Mouse (Mus musculus): ENCODE results near the gene Gss. TPM values are rescaled to one million over a fixed set of nuclear protein-coding genes. Genes with fewer than 3 reads are reported as not detected.

The Gss gene
- polyA plus RNA-seq, 1 experiment from 2014 or later: 18.3 TPM

DNA sequence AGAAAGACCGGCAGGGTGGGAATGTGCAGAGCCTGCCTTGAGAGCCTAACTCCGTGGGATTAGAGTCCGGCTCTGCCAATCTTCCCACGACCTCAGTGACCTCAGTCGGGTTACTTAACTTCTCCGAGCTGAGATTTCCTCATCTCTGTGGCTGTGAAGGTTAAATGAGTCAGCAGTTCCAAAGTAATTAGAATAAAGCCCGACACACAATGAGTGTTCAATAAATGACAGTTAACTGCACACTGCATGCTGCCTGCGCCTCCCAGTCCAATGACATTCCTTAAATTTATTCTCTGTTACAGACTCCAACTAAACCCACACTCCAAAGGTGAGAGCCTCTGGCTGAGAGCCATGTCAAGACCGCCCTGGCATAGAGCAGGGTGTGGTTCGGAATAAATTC is 7.1 kb downstream of the Gss start:
- Histone ChIP-seq H3K4me1 (no peaks in the 10 kb centered on the region), H3K9me3 (replicated peaks) (no peaks in the 10 kb centered on the region), H3K4me3 (no peak overlapping the region), H3K27me3 (no peaks in the 10 kb centered on the region), H3K36me3 (no peaks in the 10 kb centered on the region), H3K4me2 (replicated peaks) (no peak overlapping the region), H3K27ac (no peak overlapping the region), H3K9ac (no peak overlapping the region)
- no peak for ATAC-seq (ENCODE audit: low FRiP score)
- 71% methylated on average over 10 of the region's 10 CpGs for WGBS

DNA sequence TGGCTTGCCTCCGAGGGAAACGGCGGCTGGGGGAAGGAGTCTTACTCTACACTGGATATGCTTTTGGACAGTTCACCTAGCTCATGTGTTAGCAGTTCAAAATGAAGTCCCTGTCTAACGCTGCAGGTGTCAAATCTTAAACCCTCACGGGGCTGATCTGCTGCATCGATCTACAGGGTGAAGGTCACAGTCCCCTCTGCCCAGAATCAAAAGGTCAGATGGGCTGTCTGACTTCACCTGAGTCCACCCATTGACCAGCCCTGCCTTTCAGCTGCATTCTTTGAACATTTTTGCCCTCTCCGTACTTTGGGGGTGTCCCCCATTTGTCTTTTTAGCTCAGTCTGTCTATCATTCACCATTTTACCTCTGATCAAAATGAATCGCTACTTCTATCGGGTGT is 7.5 kb downstream of the Gss start:
- no peak for ATAC-seq (ENCODE audit: low FRiP score)
- no peak overlapping the region for H3K27ac ChIP-seq
- no peaks in the 10 kb centered on the region for H3K4me1 ChIP-seq
- WGBS: 88% methylated on average over 9 of the region's 9 CpGs
- no peaks in the 10 kb centered on the region for H3K9me3 ChIP-seq (replicated peaks)
- H3K27me3 ChIP-seq: no peaks in the 10 kb centered on the region
- H3K4me3 ChIP-seq: no peak overlapping the region
- H3K4me2 ChIP-seq (replicated peaks): no peak overlapping the region
- H3K36me3 ChIP-seq: no peaks in the 10 kb centered on the region
- no peak overlapping the region for H3K9ac ChIP-seq

DNA sequence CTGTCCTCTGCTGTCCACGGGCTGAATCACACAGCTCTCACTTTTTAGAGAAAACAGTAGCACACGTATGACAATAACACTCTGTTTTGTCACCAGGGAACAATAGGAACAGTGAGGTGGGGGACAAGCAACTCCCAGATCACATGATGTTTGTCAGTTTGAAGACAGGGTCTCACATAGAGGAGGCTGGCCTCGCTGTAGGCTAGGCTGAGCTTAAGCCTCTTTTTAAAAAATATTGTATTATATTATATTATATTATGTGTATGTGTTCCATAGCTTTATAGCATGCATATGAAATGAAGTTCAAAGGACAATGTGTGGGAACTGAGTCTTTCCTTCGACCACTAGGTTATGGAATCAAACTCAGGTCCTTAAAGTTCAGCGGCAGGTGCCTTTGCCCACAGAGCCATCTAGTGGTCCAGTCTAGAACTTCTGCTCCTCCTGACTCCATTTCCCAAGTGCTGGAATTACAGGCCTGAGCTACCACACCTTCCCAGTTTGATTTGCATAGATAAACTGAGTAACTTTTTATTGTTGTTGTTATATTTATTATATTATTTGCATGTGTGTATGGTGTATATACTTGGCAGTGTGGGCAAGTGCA is 8.6 kb downstream of the Gss start:
- Histone ChIP-seq H3K4me1 (no peaks in the 10 kb centered on the region), H3K4me3 (no peak overlapping the region), H3K27ac (no peak overlapping the region), H3K27me3 (no peaks in the 10 kb centered on the region), H3K9ac (no peak overlapping the region), H3K9me3 (replicated peaks) (no peaks in the 10 kb centered on the region), H3K36me3 (no peaks in the 10 kb centered on the region), H3K4me2 (replicated peaks) (no peak overlapping the region)
- 43% methylated on average over 5 of the region's 5 CpGs for WGBS
- ATAC-seq (ENCODE audit: low FRiP score): no peak

DNA sequence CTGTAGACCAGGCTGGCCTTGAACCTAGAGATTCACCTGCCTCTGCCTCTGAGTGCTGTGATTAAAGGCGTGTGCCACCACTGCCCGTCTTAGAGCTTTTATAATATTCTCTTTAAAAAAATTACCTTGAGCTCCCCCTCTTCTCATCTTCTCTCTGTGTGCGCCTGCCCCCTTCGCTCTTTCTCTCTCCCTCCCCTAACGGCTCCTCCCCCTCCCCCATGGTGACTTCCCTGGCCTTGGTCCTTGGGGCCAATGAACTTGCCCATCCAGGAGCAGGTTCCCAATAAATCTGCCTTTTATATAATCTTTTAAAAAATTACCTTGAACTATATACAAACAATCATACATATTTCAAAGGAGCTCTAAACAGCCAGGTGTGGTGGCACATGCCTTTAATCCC is 9.6 kb downstream of the Gss start:
- no peak overlapping the region for H3K4me3 ChIP-seq

DNA sequence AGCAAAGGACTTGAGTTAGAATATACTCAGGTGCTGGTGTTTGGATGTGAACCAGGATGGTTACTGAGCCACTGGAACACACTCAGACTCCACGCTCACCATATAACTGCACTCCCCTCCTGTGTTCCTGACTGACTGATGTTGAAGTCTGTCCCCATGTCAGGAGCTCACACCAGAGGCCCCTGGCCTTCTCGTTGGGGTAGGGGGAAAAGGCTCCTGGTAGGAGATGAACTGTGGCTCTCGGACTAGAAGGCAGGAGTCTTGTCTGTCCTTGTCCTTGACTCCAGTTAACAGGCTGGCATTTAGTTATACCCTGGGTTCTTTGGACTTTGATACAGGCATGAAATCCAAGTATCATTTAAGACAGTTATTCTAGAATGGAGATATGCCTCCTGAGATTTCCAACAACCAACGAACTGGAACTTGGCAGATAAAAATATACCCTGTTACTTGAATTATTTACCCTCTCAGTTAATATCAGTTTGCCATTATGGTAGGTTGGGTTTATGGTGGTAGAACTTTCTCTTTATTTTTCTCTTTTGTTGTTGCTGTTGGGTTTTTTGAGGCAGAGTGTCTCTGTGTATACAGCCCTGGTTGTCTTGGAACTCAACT is 10.1 kb downstream of the Gss start:
- Histone ChIP-seq H3K4me1 (no peaks in the 10 kb centered on the region), H3K4me3 (no peak overlapping the region), H3K36me3 (peaks cover 9% of the 10 kb centered on the region; the same call in 1 of the 2 replicates), H3K27ac (no peak overlapping the region), H3K9me3 (replicated peaks) (no peaks in the 10 kb centered on the region), H3K4me2 (replicated peaks) (no peak overlapping the region), H3K27me3 (no peaks in the 10 kb centered on the region), H3K9ac (no peak overlapping the region)
- 78% methylated on average over 4 of the region's 4 CpGs for WGBS
- ATAC-seq (ENCODE audit: low FRiP score): no peak

More for the DNA sequence above, 9.6 kb downstream of the Gss start:
- Histone ChIP-seq H3K4me1 (no peaks in the 10 kb centered on the region), H3K4me2 (replicated peaks) (no peak overlapping the region), H3K9ac (no peak overlapping the region), H3K9me3 (replicated peaks) (no peaks in the 10 kb centered on the region), H3K27ac (no peak overlapping the region), H3K27me3 (no peaks in the 10 kb centered on the region), H3K36me3 (peaks cover 6% of the 10 kb centered on the region; the same call in 1 of the 2 replicates)
- 92% methylated on average over 5 of the region's 5 CpGs for WGBS
- ATAC-seq (ENCODE audit: low FRiP score): no peak

DNA sequence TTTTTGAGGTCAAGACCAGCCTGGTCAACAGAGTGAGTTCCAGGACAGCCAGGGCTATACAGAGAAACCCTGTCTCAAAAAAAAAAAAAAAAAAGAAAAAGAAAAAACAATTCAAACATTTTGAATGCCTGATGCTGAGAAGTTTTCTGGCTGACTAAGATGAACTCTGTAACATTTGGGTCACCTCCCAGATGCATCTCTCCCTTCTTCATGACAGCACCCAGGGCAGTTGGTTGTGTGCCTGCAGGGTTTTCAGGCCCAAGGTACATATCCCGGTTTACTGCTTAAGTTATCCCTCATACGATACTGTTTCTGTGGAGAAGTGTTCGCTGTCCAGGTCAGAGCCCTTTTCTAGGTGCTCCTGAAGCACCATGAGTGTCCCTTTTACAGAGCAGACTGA is 12.3 kb downstream of the Gss start:
- ATAC-seq (ENCODE audit: low FRiP score): no peak
- no peak overlapping the region for H3K27ac ChIP-seq
- H3K4me2 ChIP-seq (replicated peaks): no peak overlapping the region
- no peak overlapping the region for H3K9ac ChIP-seq
- WGBS: 86% methylated on average over 3 of the region's 3 CpGs
- no peaks in the 10 kb centered on the region for H3K9me3 ChIP-seq (replicated peaks)
- H3K4me3 ChIP-seq: no peak overlapping the region
- peaks cover 14% of the 10 kb centered on the region; the same call in 1 of the 2 replicates for H3K36me3 ChIP-seq
- no peaks in the 10 kb centered on the region for H3K4me1 ChIP-seq
- H3K27me3 ChIP-seq: no peaks in the 10 kb centered on the region

DNA sequence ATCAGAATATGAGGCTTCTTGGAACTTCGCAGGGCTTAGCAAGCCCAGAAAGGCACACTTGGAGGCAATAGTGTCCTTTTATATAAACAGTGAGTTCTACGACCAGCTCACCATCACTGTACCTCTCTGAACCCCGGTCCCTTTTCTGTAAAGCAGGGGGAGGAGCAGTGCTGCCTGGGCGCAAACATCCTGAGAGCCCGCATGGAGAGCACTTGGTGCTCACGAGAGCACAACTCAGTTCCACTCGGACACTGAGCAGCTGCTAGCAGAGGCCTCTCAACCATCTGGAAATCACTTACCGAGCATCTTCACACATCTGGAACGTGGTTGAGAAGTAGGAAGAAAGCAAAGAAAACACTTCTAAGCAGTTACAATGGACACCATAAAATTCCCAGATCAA is 16.0 kb downstream of the Gss start:
- Histone ChIP-seq H3K4me1 (no peaks in the 10 kb centered on the region), H3K36me3 (peaks cover 16% of the 10 kb centered on the region; the same call in 1 of the 2 replicates), H3K9me3 (replicated peaks) (no peaks in the 10 kb centered on the region), H3K27ac (no peak overlapping the region), H3K4me3 (no peak overlapping the region), H3K4me2 (replicated peaks) (no peak overlapping the region), H3K27me3 (no peaks in the 10 kb centered on the region), H3K9ac (no peak overlapping the region)
- no peak for ATAC-seq (ENCODE audit: low FRiP score)
- 85% methylated on average over 9 of the region's 9 CpGs for WGBS

DNA sequence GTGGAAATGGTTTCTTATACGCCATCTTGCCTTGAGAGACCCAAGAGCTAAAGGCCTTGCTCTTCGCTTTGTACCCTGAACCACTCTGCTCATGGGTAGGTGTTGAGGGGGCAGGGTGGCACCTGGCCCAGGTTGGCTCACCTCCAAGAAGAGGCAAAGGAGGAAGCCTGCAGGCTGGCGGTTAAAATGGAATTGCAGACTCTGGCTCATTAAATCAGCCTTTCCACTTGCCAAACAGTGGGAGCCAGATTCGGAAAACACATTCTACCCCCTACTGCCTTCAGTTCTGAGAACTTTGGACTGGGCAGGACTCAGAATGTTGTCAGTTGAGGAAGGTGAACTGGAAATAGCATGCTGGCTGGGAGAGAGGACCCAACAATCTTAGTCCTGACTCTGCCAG is 17.9 kb downstream of the Gss start:
- H3K4me1 ChIP-seq: no peaks in the 10 kb centered on the region
- H3K27me3 ChIP-seq: no peaks in the 10 kb centered on the region
- H3K27ac ChIP-seq: no peak overlapping the region
- peaks cover 16% of the 10 kb centered on the region; the same call in 1 of the 2 replicates for H3K36me3 ChIP-seq
- H3K9me3 ChIP-seq (replicated peaks): no peaks in the 10 kb centered on the region
- ATAC-seq (ENCODE audit: low FRiP score): no peak
- no peak overlapping the region for H3K4me2 ChIP-seq (replicated peaks)
- no peak overlapping the region for H3K9ac ChIP-seq
- no peak overlapping the region for H3K4me3 ChIP-seq
- 92% methylated on average over 4 of the region's 4 CpGs for WGBS

DNA sequence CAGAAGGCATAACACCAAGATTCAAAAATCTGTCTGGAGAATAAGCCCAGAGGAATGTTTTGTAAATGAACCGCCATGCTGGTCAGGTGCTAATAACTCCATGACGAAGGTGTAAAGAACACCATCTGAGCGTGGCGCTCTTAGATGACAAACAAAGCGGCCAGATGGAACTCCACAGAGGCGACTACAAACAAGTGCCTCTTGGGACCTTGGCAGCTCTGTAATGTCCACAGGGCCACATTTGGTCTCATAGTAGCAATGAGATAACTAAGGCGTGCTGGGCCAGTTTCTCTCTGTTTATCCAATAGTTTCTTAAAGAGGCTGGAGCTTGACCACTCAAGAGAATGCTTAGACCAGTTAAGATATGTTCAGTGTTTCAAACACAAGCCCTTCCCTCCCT is 18.6 kb downstream of the Gss start:
- Histone ChIP-seq H3K4me3 (no peak overlapping the region), H3K36me3 (peaks cover 16% of the 10 kb centered on the region; the same call in 1 of the 2 replicates), H3K4me1 (no peaks in the 10 kb centered on the region), H3K4me2 (replicated peaks) (no peak overlapping the region), H3K9ac (no peak overlapping the region), H3K27me3 (no peaks in the 10 kb centered on the region), H3K27ac (no peak overlapping the region), H3K9me3 (replicated peaks) (no peaks in the 10 kb centered on the region)
- WGBS: 93% methylated on average over 7 of the region's 7 CpGs
- no peak for ATAC-seq (ENCODE audit: low FRiP score)

DNA sequence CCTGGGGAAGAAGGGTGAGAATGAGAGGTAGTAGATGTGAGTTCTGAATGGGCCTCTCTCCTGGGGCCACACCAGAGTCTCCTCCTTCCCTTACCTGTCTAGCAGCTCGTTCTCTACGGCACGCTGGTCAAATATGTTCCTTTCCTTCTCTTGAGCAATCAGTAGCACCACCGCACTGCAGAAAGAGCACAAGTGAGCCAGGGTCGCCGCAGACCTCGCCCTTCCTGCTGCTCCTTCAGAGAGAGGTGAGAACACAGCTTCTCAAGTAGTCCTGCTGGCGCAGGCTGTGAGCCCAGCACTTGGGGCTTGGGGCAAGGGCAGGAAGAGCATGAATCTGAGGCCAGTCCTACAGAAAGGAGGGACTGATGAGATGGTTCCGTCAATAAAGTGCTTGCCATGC is 19.6 kb downstream of the Gss start:
- Histone ChIP-seq H3K4me3 (no peak overlapping the region), H3K4me1 (no peaks in the 10 kb centered on the region), H3K27ac (no peak overlapping the region), H3K36me3 (peaks cover 10% of the 10 kb centered on the region; the same call in 1 of the 2 replicates), H3K9me3 (replicated peaks) (no peaks in the 10 kb centered on the region), H3K9ac (no peak overlapping the region), H3K4me2 (replicated peaks) (no peak overlapping the region), H3K27me3 (no peaks in the 10 kb centered on the region)
- ATAC-seq (ENCODE audit: low FRiP score): no peak
- WGBS: 86% methylated on average over 9 of the region's 9 CpGs

DNA sequence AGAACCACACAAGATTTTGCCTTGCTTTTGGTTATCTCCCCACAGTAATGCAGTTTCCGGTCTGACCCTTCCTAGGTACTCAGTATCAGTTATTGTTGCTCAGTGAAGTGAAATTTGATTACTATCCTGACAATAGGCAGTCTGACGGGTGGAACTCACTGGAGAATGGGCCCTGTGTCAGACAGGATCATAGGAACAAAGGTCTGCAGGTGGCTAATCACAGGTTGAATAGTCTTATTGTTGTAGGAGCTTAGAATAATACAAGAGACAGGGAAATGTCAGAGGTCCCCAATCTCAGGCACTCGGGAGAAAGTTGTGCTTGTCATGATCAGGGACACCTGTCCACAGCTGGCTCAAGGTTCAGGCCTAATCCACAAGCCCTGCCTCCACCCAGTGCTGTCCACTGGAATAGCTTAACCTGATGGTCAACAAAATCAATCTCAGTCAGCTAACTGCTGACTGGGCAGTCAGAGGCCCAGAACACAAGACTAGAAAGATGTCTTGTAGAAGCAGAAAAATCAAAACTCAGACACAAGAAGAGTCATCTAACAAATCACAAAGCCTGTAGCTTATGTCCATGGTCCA is 23.3 kb downstream of the Gss start:
- Histone ChIP-seq H3K36me3 (peaks cover 14% of the 10 kb centered on the region; the same call in 1 of the 2 replicates), H3K9me3 (replicated peaks) (no peaks in the 10 kb centered on the region), H3K9ac (no peak overlapping the region), H3K4me2 (replicated peaks) (no peak overlapping the region), H3K4me1 (no peaks in the 10 kb centered on the region), H3K27ac (no peak overlapping the region), H3K27me3 (no peaks in the 10 kb centered on the region), H3K4me3 (no peak overlapping the region)
- no peak for ATAC-seq (ENCODE audit: low FRiP score)
- 30% methylated on average over 3 of the region's 3 CpGs for whole genome bisulfite sequencing

DNA sequence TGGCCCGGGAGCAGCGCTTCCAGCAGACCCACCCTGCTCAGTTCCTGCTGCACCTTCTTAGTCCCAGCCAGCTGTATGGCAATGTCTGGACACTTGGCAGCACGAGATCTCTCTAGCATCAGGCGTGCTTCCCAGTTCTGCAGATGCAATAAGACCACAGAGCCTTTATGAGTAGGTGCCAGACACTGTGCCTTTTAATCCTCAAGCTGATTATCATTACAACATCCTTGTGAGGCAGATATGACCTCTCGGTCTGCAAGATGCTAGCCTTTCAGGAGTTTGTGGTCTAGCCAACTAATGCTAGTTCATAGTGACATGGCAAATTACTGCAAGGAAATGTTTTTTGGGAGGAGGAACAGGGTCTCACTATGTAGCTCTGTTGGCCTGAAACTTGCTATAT is 24.9 kb downstream of the Gss start:
- H3K9ac ChIP-seq: no peak overlapping the region
- no peaks in the 10 kb centered on the region for H3K27me3 ChIP-seq
- no peak for ATAC-seq (ENCODE audit: low FRiP score)
- H3K36me3 ChIP-seq: peaks cover 17% of the 10 kb centered on the region; the same call in 1 of the 2 replicates
- no peaks in the 10 kb centered on the region for H3K4me1 ChIP-seq
- no peak overlapping the region for H3K4me2 ChIP-seq (replicated peaks)
- H3K27ac ChIP-seq: no peak overlapping the region
- no peaks in the 10 kb centered on the region for H3K9me3 ChIP-seq (replicated peaks)
- 88% methylated on average over 5 of the region's 5 CpGs for WGBS
- H3K4me3 ChIP-seq: no peak overlapping the region

DNA sequence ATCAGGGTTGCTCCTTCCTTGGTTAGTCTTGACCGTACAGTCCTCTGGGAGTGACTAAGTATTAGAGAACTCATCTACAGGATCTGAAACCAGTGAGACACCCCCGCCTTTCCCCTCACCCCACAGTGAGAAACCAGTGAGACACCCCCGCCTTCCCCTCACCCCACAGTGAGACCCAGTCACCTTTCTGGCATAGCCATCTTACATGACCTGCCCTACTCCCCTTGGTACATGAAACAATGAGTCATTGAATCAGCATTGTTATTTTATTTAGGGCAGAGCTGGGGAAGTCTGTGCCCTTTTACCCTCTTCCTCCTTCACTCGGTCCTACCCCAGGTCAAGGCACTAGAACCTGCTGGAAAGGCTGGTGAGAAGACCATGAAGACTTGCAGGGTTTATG is 29.7 kb downstream of the Gss start:
- Histone ChIP-seq H3K4me2 (replicated peaks) (no peak overlapping the region), H3K27me3 (no peaks in the 10 kb centered on the region), H3K36me3 (peaks cover 27% of the 10 kb centered on the region), H3K4me1 (no peaks in the 10 kb centered on the region), H3K9ac (no peak overlapping the region), H3K9me3 (replicated peaks) (no peaks in the 10 kb centered on the region), H3K27ac (no peak overlapping the region), H3K4me3 (no peak overlapping the region)
- no peak for ATAC-seq (ENCODE audit: low FRiP score)
- 80% methylated on average over 4 of the region's 4 CpGs for WGBS

Data from hindbrain, embryonic 12.5 days (tissue).